Mouse (Mus musculus): ENCODE data around the gene Glul.

GRCm38 (mm10) chr1:153924395-153925385 lies 24.9 kb downstream of the Glul start:
- no peak for TF ChIP-seq CTCF (IDR thresholded peaks at IDR 0.05; ENCODE audit: low read depth)
- no peak for TF ChIP-seq EP300 (IDR thresholded peaks at IDR 0.05; ENCODE audit: low read depth)
